Mouse (Mus musculus) myocyte (in vitro differentiated cells): ENCODE measurements around the gene Slit2.

Source experiments
- MAX ChIP-seq: IDR thresholded peaks from one replicate; pipeline ENCODE4 v1.6.1; 2011; ENCODE audit warnings: low read depth, mild to moderate bottlenecking, control low read depth
- MYOD1 ChIP-seq, 3 experiments: IDR thresholded peaks; one replicate each; pipeline ENCODE4 v1.6.1; 2011; ENCODE audit warnings: control low read depth in 2 of 3, low read depth in 2 of 3, mild to moderate bottlenecking in 2 of 3, moderate library complexity in 1 of 3; ENCODE audit not compliant: insufficient read length in 2 of 3, control insufficient read depth in 1 of 3
- POLR2A ChIP-seq: IDR thresholded peaks from one replicate; pipeline ENCODE4 v1.6.1; 2011; ENCODE audit warnings: low read depth, mild to moderate bottlenecking, control low read depth, moderate library complexity; ENCODE audit not compliant: insufficient read length
- POLR2AphosphoS2 ChIP-seq: IDR thresholded peaks from one replicate; pipeline ENCODE4 v1.6.1; 2011; ENCODE audit warnings: low read depth, control low read depth; ENCODE audit not compliant: insufficient read length
- REST ChIP-seq: IDR thresholded peaks from one replicate; pipeline ENCODE4 v1.6.1; 2011; ENCODE audit warnings: mild to moderate bottlenecking, control low read depth, moderate library complexity; ENCODE audit not compliant: insufficient read depth, insufficient read length
- SRF ChIP-seq: IDR thresholded peaks from one replicate; pipeline ENCODE4 v1.6.1; 2011; ENCODE audit warnings: low read depth; ENCODE audit not compliant: control insufficient read depth, insufficient read length
- TCF12 ChIP-seq: IDR thresholded peaks from one replicate; pipeline ENCODE4 v1.6.1; 2011; ENCODE audit warnings: mild to moderate bottlenecking, control low read depth; ENCODE audit not compliant: poor library complexity, insufficient read depth, severe bottlenecking
- USF1 ChIP-seq: IDR thresholded peaks from one replicate; pipeline ENCODE4 v1.6.1; 2011; ENCODE audit warnings: low read depth, mild to moderate bottlenecking, control low read depth, moderate library complexity

DNA sequence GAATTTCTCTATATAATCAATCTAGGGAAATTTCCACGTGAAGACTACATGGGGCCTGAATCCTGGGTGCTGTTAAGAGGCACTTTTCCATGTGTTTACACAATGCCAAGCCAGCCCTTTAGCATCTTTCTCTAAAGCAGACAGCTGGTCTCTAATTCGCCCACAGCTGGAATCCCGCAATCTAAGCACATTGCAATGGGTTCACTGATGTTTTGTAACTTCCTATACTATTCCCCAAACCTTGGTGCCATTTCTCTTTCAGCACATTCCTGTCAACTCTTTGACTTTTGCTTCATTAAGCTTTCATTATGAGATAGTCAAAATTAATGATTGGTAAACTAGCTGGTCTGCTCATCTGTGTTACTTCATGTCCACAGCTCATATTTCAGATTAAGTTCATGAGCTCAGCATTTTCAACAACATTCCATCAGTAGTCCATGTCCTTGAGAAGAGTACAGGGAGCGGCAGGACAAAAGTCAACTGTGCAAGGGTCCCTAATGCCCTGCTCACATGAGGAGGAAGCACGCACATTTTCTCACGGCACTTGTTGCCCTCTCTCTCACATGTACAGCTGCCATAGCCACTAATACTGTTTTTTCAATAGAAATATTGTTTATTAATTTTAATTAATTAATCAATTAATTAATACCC, 247.6 kb downstream of the Slit2 start:
- no peak for TF ChIP-seq MYOD1 (IDR thresholded peaks at IDR 0.05; ENCODE audit: control insufficient read depth in 1 of 3, insufficient read length in 2 of 3, low read depth in 2 of 3)
- no peak for TF ChIP-seq POLR2A
- TF ChIP-seq USF1, result no peak
- no peak for TF ChIP-seq POLR2AphosphoS2
- no peak for TF ChIP-seq TCF12
- TF ChIP-seq MAX, result no peak
- TF ChIP-seq REST, result no peak
- TF ChIP-seq SRF, result no peak
